Mouse (Mus musculus): ENCODE data around the gene Ccdc9b.
A peak's percentile ranks its signal among the peaks of the same experiment; 100 is the strongest.

The Ccdc9b gene

DNA sequence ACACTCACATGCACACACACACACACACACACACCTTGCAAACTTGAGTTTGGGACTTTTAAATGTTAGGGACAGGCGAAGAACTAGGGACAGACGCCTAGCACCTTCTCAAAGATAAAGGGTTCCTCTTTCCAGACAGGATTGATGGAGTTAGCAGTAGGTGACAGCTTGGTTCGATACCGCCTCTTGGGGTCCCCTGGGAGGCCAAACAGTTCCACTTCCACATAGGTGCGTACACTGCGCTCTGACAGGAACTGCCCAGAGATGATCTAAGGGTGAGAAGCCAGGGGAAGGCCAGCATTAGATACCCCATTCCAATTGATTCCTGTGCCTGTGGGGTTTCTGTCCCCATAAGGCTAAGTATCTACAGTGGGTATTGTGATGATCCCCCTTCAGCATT lies 48.8 kb downstream of the Ccdc9b start:
- no peak for DNase-seq (ENCODE audit: low spot score)

DNA sequence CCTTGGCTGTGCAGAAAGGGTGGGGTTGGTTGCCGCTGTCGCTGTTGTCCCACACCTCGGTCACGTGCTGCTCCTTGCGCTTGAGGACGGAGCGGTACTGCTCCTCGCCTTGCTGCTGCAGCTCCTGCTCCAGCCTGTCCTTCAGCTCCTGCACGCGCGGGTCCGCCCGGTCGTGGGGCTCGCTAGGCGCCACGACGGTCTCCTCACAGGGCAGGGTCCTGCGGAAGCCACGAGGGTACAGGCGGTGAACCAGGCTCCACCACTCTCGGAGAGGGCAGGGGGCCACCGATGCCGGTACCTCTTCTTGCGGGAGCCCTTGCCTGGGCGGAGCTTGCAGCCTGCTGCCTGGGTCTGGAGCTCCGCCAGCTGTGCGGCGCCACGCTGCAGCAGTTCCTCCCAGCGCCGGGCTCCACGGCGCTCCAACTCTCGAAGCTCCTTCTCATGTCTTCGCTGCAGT lies 51.4 kb downstream of the Ccdc9b start:
- no peak for DNase-seq (ENCODE audit: low spot score)

DNA sequence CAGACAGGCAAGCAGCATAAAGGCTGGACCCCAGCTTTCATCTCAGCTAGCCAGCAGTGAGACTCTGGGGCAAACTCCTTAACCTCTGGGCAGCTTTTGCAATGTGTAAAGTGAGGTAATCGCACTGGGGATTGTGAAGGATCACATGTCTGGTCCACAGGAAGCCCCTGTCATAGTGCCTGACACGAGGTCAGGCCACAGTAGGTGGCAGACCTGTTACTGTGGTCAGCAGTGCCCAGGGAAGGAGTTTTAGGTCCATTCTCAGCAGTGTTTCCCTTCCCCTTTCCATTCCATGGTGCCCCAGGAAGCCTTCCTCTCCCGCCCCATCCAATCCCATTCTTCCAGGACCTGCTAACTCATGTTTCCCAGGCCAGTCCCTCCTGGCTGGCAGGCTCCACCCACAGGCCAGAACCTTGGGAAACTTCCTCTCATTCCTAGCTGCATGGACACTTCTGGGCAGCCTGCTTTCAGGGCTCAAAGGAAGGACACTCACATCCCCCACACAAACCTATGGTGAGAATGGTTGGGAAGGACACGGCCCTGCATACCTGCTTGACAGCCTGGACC lies 52.7 kb downstream of the Ccdc9b start:
- DNase-seq (ENCODE audit: low spot score): peak; percentile 61

DNA sequence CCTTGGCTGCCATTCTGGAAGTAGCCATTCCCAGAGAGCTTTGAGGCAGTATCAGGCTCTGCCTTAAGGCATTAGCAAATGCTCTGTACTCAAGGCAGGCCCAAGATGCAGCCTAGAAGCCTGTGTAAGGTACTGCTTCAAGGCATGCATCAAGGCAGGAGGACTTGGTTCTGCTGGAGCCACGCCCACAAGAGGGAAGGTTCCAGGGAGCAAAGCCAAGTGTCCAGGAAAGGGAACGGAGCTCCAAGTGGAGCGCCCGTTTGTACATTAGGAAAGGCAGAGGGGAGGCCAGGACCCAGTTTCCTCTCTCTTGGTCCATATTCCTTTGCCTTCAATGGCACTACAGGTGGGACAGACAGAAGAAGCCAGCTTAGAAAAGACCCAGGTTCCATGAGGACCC lies 54.0 kb downstream of the Ccdc9b start:
- DNase-seq (ENCODE audit: low spot score): peak; percentile 41

DNA sequence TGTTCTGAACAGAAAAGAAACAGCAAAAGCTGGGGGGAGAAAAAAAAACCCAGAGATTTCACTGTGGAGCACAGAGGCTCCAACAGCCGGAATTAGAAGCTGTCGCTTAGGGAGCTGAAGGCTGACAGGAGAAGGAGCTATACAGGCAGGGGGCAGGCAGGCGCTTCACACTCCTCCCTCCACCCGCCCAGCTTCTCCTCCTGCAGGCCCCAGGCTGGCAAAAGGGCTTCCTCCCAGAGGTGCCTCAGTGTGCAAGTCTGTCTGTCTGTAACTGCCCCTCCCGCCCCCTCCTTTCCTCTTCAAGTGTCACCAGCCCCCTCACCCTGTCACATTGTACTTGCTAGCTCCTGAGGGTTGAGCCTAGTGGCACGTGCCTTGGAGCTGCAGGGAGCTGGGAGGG lies 56.0 kb downstream of the Ccdc9b start:
- no peak for DNase-seq (ENCODE audit: low spot score)

Data from adipocyte (in vitro differentiated cells).